Mouse (Mus musculus) cerebellum, adult 8-10 months (tissue): ENCODE measurements around the gene Nsun4.

Experiments used
- DNase-seq: peaks from one replicate; pipeline ENCODE4 v3.0.0; 2022

Nsun4 gene

DNA sequence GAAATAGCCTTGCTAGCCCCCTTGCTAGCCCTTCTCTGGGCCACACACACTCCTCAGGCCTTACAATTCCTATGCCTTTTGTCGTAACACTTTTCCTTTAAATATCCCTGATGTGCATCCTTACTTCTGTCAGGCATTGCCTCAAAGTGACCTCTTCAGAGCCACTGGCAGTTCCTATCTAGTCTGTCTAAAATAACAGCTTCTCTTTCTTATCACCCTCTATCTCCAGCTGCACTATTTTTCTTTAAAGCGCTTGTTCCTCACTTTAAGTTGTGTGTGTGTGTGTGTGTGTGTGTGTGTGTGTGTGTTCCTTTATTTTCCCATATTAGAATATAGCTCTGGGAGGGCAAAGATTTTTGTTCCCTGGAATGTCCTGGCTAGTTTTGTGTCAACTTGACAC lies 7.1 kb downstream of the Nsun4 start:
- DNase-seq = no peak

DNA sequence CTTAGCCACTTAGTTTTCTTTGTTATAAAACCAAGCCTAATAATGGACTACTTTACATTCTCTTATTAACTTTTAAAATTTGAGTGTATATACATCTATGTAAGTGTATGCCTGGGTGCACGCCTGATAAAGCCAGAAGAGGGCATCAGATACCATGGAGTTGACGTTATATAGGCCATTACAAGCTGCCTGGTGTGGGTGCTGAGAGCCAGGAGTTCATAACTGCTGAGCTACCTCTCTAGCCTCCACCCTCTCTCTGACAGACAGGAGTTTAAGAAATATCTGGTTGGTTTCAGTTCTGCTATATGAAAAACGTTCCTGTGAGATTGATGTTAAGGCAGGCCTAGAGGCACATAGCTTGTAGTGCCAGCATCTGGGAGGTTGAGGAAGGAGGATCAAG lies 11.5 kb downstream of the Nsun4 start:
- no peak for DNase-seq

DNA sequence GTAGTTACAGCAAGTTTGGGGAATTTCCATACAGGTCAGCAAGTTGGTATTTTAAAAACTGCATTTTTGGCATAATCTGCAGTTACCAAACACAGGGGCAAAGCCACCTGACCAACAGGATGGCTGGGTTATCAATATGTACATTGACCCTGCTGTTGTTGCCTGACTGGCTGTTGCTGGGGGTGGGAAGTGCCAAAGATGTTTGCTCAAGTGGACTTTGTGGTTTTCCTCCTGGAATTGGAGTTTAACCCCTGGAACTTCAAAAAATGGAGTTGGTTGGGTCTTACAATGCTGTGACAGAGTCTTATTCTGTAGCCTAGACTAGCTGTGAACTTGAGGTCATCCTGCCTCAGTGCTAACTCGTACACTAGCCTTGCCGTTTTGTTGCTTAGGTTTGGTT lies 13.2 kb downstream of the Nsun4 start:
- DNase-seq = no peak

DNA sequence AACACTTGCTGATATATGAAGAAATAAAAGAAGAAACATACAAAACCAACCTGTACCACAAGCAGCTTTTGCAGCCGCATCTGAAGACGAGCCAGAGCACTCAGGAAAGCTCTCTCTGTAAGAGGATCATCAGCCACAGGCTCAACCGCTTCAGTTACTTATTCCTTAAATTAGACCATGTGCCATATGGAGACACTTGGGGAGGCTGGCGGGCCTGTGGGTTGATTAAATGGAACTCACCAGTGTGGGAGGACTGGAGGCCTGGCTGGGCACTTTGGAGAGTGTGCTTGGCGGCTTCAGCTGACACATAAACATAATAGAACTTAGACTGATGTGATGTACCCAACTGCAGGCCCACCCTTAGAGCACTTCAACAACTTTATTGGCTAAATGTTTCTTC lies 20.3 kb downstream of the Nsun4 start:
- no peak for DNase-seq

DNA sequence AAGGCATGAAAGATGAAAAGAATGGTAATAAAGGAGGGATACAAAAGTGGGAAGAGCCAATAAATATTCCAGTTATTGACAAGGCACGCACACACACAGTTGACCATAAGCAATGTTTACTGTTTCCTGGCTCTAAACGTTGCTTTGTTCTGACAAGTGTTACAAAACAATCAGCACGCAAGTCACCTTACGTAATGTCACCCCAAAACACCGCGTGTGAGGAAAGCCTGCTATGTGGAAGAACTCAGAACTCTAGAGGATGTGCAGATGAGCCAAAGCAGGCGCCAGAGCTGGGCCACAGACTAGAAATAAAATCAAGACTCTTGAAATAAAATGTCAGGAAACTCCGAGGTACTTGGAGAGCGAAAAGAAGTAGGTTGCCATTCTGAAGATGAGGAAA lies 20.8 kb downstream of the Nsun4 start:
- DNase-seq = no peak

DNA sequence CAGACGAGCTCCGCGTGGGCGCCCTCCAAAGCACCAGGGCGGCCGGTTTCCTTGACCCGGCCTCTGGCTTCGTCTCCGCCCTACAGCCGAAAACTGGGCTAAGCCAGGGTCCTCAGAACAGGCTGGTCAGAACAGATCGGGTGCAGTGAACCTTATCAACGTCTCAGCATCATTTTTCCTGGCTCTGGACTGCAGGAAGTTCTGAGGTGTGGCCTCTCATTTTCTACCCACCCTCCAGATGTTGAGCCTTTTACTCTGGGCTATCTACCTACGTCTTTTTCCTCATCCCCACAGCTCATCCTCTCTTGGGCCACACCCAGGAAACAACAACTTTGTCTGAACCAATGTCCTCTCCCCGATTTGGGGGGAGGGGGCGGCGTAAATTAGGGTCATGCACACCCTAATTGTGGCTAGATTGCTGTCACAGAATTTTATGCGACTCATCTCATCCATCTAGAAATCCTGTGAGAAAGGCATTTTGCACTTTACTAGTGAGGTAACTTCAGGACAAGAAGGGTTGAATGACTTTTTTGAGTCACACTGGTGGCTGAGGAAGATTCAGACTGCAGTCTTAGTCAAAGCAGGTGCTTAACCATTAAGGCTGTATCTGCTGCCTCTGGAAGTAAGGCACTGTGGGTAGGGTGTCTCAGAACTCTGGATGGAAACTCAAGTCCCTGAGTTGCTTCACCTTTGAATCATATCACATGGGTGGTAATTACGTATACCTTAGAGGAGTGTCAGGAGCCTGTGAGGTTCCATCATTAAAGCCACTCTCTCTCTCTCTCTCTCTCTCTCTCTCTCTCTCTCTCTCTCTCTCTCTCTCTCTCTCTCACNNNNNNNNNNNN lies 35.6 kb downstream of the Nsun4 start, which contains the start of gene Faah:
Gene Faah, minus strand, starts transcription at position 25 of the 845 bp plus-strand sequence.
- DNase-seq = no peak

DNA sequence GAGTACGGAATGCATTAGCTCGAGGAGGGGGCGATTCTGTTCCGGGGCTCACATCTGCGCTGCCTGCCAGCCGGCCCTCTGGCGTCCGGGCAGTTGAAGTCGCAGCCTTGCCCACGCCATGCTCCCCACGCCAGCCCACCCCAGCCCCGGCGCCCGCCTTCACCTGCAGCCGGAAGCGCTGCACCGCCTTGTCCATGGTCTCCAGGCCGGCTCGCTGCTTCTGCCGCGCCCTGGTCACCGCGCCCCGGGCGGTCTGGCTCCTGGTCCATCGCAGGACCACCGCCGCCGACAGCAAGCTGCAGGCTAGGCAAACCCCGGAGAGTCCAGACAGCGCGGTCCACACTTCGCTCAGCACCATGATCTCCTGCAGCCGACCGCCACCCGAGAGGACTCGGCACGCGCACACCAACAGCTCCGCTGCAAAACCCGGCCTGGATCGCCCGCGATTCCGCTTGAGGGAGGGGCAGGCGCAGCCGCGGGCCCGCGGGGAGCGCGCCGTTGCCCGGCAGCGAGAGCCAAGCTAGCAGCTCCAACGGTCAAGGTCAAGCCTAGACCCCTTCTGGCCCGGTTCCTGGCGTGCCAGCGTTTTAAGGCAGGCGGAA lies 36.3 kb downstream of the Nsun4 start:
- DNase-seq = peak; percentile 75

DNA sequence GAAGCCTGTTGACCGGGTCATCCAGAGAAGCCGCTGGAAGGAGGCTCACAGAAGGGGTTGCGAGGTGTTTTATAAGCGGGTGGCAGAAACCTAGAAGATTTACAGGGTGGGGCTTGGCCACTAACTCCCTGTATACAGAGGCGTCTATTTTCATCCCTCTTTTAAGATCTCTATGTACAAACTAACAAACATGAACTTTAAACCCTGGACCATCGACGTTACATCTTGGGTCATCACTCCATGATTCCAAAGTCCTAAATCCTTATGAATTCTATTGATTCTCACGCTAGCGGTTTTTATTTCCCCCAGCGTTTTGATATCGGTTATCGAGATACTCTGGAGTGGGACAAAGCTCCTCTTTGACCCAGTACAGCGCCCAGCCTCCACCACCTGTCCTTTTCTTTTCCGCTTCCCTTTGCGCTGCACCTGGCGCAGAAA lies 36.8 kb downstream of the Nsun4 start:
- DNase-seq = no peak

DNA sequence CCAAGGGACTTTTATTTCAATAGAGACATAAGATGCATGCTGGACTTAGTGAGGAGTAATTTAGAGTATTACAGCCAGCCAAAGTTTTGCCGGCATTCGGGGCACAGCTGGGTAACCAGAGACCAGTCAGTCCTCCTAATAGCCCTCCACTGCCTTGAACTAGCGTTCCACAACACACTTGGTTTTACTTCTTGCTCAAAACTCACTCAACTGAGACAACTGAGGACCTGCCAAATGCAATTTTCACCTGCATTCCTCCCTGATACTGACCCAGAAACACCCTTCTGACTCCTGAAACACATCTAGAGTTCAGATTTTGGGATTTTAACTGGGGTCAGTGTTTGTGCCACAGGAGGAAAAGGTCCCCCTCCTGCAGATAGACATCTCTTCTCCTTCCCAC lies 37.3 kb downstream of the Nsun4 start:
- no peak for DNase-seq

DNA sequence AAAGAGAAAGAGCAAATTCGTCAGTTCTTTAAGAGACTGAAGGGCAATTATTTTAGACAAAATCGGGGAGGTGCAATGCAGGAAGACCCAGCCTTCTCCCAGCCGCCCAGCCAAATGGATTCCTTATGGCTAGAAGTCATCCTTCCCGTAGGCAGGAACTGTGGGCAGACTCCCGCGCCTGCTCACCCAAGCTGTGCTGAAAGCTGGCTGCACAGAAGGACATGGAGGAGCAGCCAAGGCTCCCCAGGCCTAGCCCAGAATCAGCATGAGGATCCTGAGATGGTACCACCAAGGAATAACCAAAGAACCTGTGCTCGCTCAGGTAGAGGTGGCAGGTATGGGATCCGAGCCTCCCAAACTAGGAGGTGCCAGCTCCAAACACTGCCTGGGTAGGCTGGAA lies 37.7 kb downstream of the Nsun4 start:
- peak; percentile 29 for DNase-seq

DNA sequence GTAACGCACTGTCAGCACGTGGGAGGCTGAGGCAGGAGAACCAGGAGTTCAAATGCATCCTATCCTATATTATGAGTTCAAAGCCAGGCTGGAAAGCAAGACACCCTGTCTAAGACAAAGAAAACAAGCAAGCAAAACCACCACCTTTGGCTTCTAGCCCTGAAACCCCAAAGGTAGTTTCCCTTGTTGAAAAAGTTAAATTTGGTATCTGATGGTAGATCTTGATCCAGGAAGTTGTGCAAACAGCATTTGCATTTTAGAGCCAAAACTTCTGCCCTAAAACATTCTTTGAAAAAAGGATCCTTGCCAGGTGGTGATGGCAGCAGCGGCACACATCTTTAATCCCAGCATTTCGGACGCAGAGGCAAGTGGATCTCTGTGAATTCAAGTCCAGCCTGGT lies 38.2 kb downstream of the Nsun4 start:
- no peak for DNase-seq

DNA sequence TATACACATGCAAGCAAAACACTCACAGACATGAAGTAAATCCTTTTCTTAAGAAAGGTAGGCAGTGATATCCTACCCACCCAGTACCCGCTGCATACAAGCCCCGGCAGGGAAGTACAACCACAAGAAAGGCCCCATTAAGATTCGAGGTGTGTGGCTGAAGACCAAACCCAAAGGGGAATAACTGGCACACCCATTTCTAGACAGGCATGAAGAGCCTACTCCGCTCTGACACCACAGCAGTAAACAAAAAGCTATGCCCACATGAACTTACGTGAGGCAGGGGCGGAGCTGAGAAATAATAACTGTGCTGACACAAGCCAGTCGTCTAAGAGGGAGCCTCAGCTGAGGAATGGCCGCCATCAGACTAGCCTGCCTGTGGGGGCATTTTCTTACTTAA lies 43.5 kb downstream of the Nsun4 start:
- DNase-seq = no peak

DNA sequence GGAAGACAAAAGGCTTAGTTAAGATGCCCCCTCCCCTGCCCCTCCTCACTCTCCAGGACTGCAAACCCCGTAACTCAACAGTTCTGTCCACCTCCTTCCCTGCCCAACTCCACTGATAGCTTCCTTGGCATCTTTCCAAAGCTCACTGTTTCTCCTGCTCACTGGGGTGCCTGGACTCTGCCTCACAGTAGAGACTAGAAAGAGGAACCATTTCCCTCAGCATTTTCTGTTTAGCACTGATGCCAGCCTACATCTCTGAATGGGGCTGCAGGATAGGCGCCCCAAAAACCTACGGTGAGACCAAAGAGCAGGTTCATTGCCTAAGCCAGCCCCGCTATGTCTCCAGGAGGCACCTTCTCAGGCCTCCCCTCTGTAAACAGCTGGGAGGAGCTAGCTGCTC lies 52.5 kb downstream of the Nsun4 start:
- no peak for DNase-seq

DNA sequence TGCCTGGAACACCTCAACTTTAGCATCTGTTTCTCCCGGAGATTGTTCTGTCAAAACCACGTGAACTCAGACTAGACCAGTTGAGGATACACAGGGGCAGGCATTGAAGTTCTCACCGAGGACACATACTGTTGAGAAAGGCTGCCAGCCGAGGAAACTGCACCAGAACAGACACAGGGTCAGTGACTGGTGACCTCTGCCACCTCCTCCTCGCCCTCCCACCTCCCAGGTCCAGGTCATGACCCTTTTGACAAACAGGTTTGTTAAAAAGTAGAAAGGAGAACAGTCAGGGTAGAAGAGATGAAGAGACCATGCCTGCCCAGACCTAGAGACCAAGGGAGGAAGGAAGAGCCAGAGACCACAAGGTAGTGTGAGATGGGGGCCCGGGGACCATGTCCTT lies 53.0 kb downstream of the Nsun4 start:
- DNase-seq = no peak

DNA sequence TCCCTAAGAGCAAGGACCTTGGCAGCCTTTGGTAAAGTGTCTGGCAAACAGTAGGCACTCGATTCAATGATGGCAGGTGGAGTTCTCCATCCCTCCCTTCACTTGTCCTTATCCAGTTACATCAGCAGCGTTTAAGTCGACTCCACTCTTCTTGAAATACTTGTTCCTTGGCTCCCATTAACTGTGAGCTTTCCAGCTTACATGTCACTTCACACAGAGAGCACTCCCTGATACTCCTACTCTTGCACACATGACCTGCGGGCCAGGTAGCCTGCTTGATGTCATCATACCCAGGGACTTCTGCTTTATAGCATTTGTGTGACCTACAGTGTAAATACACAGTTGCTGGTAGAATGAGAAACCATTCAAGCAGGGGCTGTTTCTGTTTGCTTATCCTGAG lies 56.9 kb downstream of the Nsun4 start:
- no peak for DNase-seq

DNA sequence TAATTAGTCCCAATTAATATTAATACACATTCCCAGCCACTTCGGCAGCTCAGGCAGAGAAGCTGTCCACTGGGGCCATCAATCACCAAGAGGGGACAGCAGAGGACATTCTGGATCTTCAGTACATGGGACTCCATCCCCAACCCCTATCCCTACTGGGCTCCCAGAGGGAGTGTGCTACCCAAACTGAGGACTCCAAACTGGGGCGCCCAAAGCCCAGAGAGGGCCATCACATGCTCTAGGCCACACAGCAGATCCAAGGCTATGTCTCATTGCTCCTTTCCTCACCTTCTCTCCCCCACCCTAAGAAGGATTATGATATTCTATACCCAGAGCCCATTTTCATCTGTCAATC lies 58.3 kb downstream of the Nsun4 start:
- DNase-seq = no peak

DNA sequence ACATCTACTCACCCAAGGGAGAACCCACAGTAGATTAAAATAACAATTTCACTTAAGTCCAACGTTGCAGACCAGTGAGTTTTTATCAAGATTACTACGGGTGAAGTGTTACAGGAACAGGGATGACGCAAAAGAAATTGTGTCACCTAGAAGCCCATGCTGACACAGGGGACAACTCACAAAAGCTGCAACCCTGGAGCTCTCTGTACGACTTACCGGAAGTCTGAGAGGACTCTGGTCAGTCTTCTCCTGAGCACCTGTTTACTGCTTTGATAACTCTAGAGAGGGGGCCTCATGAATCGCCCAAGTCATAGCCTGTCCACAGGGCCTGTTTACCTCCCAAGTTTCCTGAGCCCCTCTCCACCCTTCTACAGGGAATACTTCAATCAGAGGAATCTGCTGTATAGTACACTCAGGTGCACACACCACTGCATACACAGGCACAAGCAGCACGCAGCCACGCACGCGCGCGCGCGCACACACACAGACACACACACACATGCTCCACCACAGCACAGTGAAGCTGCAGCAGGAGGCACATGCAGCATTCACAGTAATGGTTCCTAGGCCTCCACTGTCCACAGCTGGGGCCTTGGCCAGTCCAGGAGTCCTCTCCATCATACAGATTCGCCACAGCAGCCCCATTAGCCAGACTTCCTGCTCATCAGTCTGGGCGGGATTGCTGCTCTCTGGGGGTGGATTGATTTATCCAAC lies 58.9 kb downstream of the Nsun4 start:
- no peak for DNase-seq

DNA sequence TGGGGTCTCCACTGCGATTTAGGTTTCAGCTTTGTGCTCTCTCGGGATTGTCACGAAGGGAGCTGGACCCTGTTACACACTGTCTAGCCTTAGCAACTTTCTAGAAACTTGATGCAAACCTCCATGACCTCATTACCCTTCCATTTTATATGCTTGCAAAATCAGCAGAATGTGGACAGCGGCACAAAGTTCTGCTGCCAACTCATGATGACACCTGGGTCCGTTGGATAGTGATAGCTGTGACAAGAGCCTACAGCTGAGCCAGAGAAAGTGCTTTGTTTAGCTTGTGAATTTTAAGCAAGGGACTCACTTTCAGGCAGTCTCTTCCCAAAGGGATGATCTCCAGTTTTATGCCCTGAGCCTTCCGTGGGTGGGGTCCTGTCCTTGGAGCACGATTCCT lies 64.3 kb downstream of the Nsun4 start:
- DNase-seq = no peak

DNA sequence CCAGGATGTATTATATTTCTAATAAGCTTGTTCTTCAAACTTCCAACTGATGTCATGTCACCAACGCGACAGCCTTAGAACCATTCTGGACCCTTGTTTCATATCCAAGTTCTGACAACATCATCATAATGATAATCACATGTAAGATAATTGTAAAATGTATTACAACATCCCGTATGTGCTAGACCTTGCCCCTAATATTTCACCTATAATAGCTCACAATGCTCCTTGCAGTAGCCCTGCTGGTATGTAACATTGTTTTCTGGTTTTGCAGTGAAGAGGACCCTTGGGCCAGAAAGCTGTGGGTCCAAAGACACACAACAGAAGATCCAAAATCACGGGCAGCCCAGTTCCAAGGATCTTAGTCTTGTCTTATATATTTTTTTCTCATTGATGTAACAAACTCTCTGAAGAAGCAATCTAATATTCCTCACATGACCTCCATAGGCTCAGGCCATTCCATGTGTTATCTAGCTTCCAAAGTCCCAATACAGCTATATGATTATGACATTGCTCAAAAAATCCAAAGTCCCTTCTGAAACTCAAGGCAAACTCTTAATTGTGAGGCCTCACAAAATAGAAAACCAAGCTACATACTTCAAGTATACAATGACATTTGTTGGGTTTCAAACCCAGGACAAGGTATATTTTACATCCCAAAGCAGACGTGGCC lies 65.7 kb downstream of the Nsun4 start:
- no peak for DNase-seq

DNA sequence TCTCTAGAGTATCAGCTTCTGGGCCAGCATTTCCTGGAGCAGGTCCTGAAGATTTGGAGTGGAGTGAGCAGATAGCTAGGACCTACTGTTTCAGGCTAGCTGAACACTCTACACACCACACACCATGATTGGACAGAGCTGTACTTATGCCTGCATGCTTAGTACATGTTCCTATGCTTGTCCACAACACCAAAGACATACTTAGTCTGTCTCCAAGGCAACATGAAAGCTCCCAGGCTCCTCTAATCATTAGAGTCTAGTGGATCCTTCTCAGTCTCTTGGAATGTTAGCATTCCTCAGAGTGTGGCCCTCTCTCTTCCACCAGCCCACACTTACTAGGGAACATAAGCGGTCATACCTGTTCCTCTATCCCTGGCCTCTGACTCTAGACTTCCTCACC lies 66.2 kb downstream of the Nsun4 start:
- DNase-seq = no peak

DNA sequence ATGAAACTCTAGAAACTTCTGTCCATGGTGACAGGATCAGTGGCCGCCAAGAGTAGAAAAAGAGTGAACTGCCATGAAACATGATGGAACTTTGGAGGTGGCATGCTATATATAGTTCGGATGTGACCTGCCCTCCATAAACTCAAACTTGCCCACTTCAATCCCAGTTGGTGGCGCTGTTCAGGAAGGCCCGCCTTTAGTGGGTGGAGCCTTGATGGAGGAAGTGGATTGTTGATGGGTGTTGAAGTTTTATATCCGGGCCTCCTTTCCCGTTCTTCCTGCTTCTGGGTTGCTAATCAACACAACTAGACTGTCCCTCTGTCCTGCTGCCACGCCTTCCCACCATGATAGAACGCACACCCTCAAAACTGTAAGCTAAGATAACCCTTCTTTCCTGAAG lies 68.7 kb downstream of the Nsun4 start:
- no peak for DNase-seq

DNA sequence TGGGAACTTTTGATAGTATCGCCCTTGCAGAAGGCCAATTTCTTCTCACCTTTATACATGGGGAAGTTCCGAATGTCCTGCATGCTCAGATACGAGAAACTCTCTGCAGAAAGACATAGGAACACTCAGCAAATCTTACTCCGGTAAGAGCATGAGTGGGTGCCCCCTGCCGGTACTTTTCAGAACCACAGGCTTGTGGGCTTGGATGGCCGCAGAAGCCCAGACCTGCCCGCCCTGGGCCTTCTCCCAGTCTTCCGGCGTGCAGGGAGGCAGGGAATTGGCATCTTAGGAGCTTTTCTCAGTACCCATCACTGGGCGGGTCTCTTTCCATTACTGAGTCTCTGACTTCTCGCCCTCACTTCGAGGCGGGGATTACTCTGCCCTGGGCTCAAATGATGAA lies 69.6 kb downstream of the Nsun4 start:
- peak; percentile 85 for DNase-seq
